Mouse (Mus musculus): Measurements from ENCODE around the gene Adora1.

Adora1 gene

DNA sequence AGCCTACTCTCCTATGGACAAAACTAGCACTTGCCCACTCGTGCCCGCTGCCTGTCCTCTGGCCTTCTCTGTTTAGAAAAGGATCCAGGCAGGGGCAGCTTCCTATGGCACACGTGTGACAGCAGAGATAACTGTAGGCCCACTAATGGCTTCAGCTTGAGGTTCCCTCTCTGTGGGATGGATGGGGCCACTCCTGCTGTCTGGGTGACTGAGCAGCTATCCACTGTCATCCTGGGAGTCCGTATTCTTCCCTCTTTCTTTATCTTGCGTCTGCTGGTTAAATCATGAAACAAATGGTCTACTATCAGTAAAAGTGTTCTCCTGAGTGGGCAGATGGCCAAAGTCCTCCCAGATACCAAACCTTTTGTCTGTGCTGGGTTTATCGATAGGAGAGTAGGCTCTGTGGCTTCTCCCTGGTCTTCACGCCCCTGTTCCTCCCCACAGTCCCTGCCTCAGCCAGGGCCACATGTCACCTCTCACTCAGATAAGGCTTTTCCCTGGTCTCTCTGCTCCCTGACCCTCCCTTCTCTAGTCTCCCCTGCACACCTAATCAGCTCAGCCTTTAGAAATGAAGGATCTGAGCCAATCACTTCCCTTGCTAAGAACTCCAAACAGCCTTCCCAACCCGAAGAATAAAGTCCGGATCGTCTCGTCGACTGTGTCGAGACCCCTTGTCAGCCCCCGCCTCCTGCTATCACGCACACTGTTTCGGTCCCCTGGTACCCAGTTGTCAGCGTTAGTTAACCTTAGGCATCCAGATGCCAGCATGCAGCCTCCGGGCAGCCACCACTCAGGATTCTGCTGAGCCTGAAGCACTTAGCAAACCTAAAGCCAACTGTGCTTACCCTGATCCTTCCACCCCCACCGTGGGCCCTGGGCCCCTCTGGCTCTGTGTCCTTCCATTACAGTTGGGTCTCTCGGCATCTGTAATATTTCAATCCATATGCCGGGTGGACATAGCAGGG is 82.3 kb downstream of the Adora1 start:
- no peak for DNase-seq

- peak; percentile 83 to 96 for DNase-seq
Observed at GRCm38 (mm10) chr1:134151655-134152412, 83.4 kb downstream of the Adora1 start.

DNA sequence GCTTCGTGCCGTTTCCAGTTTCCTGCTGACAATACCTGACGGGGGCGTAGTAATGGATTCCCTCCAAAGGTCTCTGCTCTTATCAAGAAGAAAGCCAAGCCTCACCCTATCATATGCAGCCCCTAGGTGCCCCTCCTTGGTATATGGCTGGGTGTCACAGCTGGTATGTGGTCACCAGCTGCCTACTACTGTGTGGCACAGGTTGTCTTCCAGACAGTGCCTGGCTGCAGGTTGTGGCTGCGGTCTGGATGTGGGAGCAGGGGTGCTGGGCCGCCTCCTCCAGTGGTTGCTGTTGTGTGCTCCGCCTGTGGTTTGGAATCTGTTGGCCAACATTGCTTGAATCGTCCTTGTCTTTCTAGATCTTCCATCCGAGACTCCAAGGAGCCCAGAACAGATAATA is 84.5 kb downstream of the Adora1 start:
- DNase-seq: no peak

DNA sequence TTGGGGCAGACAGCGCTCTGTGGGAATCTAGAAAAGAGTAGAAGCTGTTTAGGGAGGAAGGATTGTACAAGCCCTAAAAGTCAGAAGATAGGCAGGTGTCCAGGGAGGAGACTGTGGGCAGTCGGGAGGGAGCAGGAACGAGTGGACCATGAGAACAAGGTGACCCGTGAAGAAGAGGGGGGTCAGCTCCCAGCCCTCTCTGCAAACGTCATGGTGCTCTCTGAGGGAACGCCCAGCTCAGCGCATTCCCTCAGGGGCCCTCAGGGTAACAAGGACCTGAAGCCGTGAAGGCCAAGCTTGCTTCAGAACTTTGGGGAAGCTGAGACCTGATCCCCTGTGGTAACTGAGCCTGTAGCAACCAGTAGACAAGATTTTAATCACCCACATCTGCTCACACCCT is 85.2 kb downstream of the Adora1 start:
- DNase-seq: no peak

Measured in cerebellum, postnatal 36 days (tissue).